Mouse (Mus musculus): ENCODE data around the gene AU040320. TPM values are rescaled to one million over a fixed set of nuclear protein-coding genes. Genes with fewer than 3 reads are reported as not detected.

Gene AU040320
- polyA plus RNA-seq, 1 experiment from 2014 or later, result 20.9 TPM

DNA sequence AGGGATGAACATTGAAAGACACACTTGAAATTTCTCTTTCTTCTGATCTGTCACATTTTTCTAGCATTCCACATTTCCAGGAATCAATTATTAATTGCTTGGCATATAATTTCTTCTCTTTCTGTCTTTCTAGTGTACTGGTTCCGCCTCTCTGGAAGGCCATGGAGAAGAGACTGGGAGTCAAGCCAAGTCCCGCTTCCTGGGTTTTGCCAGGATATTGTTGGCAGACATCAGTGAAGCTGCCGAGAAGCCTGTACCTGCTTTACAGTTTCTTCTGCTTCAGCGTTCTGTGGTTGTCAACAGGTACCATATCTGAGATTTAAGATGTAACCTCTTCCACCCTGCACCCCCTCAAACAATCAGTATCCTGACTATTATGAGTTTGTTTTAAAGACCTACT, 3.4 kb downstream of the AU040320 start:
- Histone ChIP-seq H3K9me3 (ENCODE audit: low read depth, low read length) (no peaks in the 10 kb centered on the region), H3K27me3 (ENCODE audit: insufficient read depth, low read length) (no peaks in the 10 kb centered on the region), H3K27ac (ENCODE audit: low read depth) (no peak overlapping the region), H3K36me3 (ENCODE audit: insufficient read depth) (peaks cover 27% of the 10 kb centered on the region; the same call in 1 of the 2 replicates), H3K4me1 (ENCODE audit: insufficient read depth) (peaks cover 3% of the 10 kb centered on the region; the same call in 1 of the 2 replicates), H3K4me2 (no peak overlapping the region), H3K9ac (no peak overlapping the region), H3K4me3 (ENCODE audit: low read depth, low read length) (no peak overlapping the region)
- ATAC-seq (ENCODE audit: insufficient read depth) (no peak), DNase-seq (no peak)
- no peak for TF ChIP-seq CTCF (IDR thresholded peaks at IDR 0.05; ENCODE audit: low read depth)
- WGBS, result 71% methylated on average over 4 of the region's 4 CpGs

DNA sequence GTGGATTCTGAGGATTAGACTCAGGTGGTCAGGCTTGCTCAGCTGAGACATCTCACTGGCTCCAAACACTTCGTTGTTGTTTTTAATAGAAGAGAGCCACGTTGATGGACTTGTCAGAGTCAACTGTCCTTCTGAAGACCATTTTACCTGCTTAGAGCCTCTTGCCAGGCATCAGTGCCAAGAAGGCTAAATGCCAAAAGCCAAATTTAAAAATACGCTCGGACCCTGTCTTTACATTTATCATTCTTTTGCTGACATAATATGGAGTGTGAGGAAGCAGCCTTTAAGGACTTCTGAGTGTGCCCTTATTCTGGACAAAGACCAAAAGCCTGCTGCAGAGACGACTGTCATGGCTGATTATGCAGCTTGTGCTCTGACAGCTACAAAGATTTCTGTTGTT, 5.0 kb downstream of the AU040320 start:
- Histone ChIP-seq H3K36me3 (ENCODE audit: insufficient read depth) (peaks cover 32% of the 10 kb centered on the region; the same call in 1 of the 2 replicates), H3K27me3 (ENCODE audit: insufficient read depth, low read length) (no peaks in the 10 kb centered on the region), H3K9ac (no peak overlapping the region), H3K4me3 (ENCODE audit: low read depth, low read length) (no peak overlapping the region), H3K9me3 (ENCODE audit: low read depth, low read length) (no peaks in the 10 kb centered on the region), H3K4me2 (no peak overlapping the region), H3K27ac (ENCODE audit: low read depth) (no peak overlapping the region), H3K4me1 (ENCODE audit: insufficient read depth) (no peaks in the 10 kb centered on the region)
- DNase-seq (no peak), ATAC-seq (ENCODE audit: insufficient read depth) (no peak)
- TF ChIP-seq CTCF (IDR thresholded peaks at IDR 0.05; ENCODE audit: low read depth), result no peak
- WGBS, result 62% methylated on average over 5 of the region's 5 CpGs

DNA sequence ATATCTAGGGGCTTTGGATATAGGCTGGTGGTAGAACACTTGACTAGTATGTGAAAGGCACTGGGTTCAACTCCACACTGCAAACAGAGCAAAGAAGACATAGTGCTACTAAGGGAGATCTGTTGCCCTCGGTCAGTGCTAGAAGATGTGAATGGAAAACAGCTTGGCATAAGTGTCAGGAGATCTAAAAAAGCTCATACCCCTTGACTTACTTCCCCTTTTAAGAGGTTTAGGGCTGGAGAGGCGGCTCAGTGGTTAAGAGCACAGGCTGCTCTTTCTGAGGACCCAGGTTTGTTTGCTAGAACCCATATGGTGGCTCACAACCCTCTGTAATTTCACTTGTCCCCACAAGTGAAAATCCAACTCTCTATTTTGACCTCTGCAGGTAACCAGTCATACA, 6.1 kb downstream of the AU040320 start:
- Histone ChIP-seq H3K36me3 (ENCODE audit: insufficient read depth) (peaks cover 36% of the 10 kb centered on the region; the same call in 1 of the 2 replicates), H3K4me2 (no peak overlapping the region), H3K9me3 (ENCODE audit: low read depth, low read length) (no peaks in the 10 kb centered on the region), H3K4me1 (ENCODE audit: insufficient read depth) (no peaks in the 10 kb centered on the region), H3K4me3 (ENCODE audit: low read depth, low read length) (no peak overlapping the region), H3K27ac (ENCODE audit: low read depth) (no peak overlapping the region), H3K9ac (no peak overlapping the region), H3K27me3 (ENCODE audit: insufficient read depth, low read length) (no peaks in the 10 kb centered on the region)
- WGBS, result 80% methylated on average over 2 of the region's 2 CpGs
- DNase-seq (no peak), ATAC-seq (ENCODE audit: insufficient read depth) (no peak)
- TF ChIP-seq CTCF (IDR thresholded peaks at IDR 0.05; ENCODE audit: low read depth), result no peak

DNA sequence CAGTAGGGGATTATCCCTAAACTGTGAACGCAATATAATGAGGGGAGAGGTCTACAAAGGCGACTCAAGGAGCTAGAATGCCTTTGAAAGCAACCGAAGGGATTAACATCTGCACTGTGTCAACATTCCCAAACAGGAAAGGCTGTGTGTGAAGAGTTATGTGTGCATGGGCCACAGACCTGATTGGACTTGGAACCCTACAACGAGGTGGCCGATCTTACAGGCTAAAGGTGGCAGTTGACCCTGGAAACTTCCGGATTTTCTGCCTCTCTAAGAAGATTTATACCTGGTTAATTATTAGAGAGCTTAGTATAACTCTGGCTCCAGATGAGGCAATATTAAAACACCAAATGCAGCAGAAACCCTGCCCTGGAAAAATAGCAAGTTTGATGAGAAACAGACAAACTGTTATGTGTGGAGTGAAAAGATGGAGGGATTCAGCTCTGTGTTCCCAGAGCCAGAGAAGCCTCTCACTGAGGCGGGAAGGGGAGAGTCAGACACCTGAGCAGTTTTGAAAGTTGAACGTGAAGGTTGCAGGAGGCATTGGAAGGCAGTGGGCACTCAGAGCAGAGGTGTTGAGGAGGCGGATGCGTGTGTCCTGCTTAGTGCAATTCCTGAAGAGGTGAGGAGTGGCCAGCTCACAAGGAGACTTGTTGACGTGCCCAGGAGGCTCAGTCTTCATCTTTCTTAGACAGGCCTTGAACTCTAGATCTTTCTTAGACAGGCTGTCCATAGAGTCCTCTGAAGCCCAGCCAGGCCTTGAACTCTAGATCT, 9.4 kb downstream of the AU040320 start:
- Histone ChIP-seq H3K4me2 (no peak overlapping the region), H3K27me3 (ENCODE audit: insufficient read depth, low read length) (no peaks in the 10 kb centered on the region), H3K4me3 (ENCODE audit: low read depth, low read length) (no peak overlapping the region), H3K36me3 (ENCODE audit: insufficient read depth) (peaks cover 34% of the 10 kb centered on the region; the same call in 1 of the 2 replicates), H3K9ac (no peak overlapping the region), H3K27ac (ENCODE audit: low read depth) (no peak overlapping the region), H3K9me3 (ENCODE audit: low read depth, low read length) (no peaks in the 10 kb centered on the region), H3K4me1 (ENCODE audit: insufficient read depth) (no peaks in the 10 kb centered on the region)
- WGBS, result 61% methylated on average over 11 of the region's 11 CpGs
- ATAC-seq (ENCODE audit: insufficient read depth) (no peak), DNase-seq (no peak)
- no peak for TF ChIP-seq CTCF (IDR thresholded peaks at IDR 0.05; ENCODE audit: low read depth)

DNA sequence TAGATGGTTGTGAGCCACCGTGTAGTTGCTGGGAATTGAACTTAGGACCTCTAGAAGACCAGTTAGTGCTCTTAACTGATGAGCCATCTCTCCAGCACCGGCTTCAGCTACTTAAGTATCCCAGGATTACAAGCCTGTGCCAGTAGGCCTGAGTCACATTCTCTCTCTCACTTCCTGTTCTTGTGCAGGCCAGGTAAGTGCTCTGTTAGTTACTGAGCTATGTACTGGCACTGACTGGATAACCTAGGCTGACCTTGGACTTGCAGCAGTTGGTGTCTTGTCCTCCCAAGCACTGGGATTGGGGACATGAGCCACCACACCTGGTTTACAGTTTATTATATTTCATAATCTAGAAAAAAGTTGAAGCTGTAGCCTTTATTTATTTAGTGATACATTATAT, 10.1 kb downstream of the AU040320 start:
- Histone ChIP-seq H3K9ac (no peak overlapping the region), H3K4me2 (no peak overlapping the region), H3K4me3 (ENCODE audit: low read depth, low read length) (no peak overlapping the region), H3K27ac (ENCODE audit: low read depth) (no peak overlapping the region), H3K4me1 (ENCODE audit: insufficient read depth) (no peaks in the 10 kb centered on the region), H3K36me3 (ENCODE audit: insufficient read depth) (peaks cover 27% of the 10 kb centered on the region; the same call in 1 of the 2 replicates), H3K9me3 (ENCODE audit: low read depth, low read length) (no peaks in the 10 kb centered on the region), H3K27me3 (ENCODE audit: insufficient read depth, low read length) (no peaks in the 10 kb centered on the region)
- DNase-seq (no peak), ATAC-seq (ENCODE audit: insufficient read depth) (no peak)
- WGBS, result 77% methylated on average over 2 of the region's 2 CpGs
- no peak for TF ChIP-seq CTCF (IDR thresholded peaks at IDR 0.05; ENCODE audit: low read depth)

DNA sequence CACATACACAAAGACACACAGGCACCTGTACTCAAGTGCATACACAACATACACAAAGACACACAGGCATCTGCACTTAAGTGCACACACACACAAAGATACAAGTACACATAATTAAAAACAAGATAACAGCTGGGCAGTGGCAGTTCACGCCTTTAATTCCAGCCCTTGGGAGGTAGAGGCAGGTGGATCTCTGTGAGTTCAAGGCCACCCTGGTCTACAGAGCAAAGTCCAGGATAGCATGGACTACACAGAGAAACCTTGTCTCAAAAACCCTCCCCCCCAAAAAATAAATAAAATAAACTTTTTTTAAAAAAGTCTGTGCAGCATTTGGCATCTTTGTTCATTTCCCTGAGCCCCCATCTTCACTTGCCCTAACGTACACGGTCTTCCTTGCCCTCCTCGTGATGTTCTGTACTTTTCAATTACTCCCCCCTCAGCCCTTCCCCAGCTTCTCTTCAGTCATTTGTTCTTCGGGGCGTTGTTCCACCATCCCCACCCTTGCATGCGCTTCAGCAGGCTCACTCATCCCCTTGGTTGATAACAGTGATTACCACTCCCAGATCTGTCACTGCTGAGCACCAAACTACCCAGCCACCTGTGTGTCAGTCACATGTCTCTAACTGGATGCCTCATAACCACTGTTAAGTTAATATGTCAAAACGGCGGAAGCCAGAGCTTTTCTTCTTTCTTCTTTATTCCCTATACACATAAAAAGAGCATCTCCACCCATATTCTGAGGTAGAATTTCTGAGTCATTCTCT, 16.6 kb downstream of the AU040320 start:
- ATAC-seq (ENCODE audit: insufficient read depth) (no peak), DNase-seq (no peak)
- Histone ChIP-seq H3K27ac (ENCODE audit: low read depth) (no peak overlapping the region), H3K9ac (no peak overlapping the region), H3K4me3 (ENCODE audit: low read depth, low read length) (no peak overlapping the region), H3K4me2 (no peak overlapping the region), H3K9me3 (ENCODE audit: low read depth, low read length) (no peaks in the 10 kb centered on the region), H3K36me3 (ENCODE audit: insufficient read depth) (no peaks in the 10 kb centered on the region), H3K4me1 (ENCODE audit: insufficient read depth) (no peaks in the 10 kb centered on the region), H3K27me3 (ENCODE audit: insufficient read depth, low read length) (no peaks in the 10 kb centered on the region)
- TF ChIP-seq CTCF (IDR thresholded peaks at IDR 0.05; ENCODE audit: low read depth), result no peak
- WGBS, result 81% methylated on average over 9 of the region's 9 CpGs

DNA sequence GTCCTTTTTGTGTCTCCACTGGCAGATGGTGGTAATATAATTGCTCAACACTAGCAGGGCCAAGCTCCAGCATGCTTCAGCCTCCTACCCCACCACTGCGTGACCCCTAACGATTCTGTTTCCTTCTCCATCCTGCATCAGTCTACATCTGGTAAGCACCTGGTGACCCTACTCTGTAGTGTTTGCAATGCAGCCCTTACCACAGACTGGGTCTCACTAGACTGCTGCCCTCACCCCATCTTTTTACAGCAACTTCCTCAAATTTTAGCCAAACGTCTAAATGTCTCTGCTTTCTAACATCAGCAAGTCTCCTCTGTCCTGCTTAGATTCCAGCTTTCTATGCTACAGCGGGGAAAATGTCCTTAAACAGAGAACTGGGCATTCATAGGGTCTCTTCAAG, 17.5 kb downstream of the AU040320 start:
- Histone ChIP-seq H3K4me2 (no peak overlapping the region), H3K36me3 (ENCODE audit: insufficient read depth) (no peaks in the 10 kb centered on the region), H3K9ac (no peak overlapping the region), H3K27me3 (ENCODE audit: insufficient read depth, low read length) (no peaks in the 10 kb centered on the region), H3K4me1 (ENCODE audit: insufficient read depth) (no peaks in the 10 kb centered on the region), H3K27ac (ENCODE audit: low read depth) (no peak overlapping the region), H3K4me3 (ENCODE audit: low read depth, low read length) (no peak overlapping the region), H3K9me3 (ENCODE audit: low read depth, low read length) (no peaks in the 10 kb centered on the region)
- WGBS, result 82% methylated on average over 4 of the region's 4 CpGs
- no peak for TF ChIP-seq CTCF (IDR thresholded peaks at IDR 0.05; ENCODE audit: low read depth)
- ATAC-seq (ENCODE audit: insufficient read depth), result no peak
- no peak for DNase-seq
